Mouse (Mus musculus) B cell, adult 2 months (primary cell): ENCODE data around the gene Ppp1r8.
A peak's percentile ranks its signal among the peaks of the same experiment; 100 is the strongest.

Source experiments
- DNase-seq, 2 experiments: peaks; one replicate each; pipeline ENCODE4 v3.0.0; 2022

The Ppp1r8 gene

GRCm38 (mm10) chr4:132842970-132843704 lies at the start of gene Ppp1r8:
TSS of gene Ppp1r8 (minus strand) at chr4:132843169.
- DNase-seq, result peak; percentile 80 to 81

GRCm38 (mm10) chr4:132884844-132885374 lies 41.9 kb upstream of the Ppp1r8 start:
- no peak for DNase-seq

DNA sequence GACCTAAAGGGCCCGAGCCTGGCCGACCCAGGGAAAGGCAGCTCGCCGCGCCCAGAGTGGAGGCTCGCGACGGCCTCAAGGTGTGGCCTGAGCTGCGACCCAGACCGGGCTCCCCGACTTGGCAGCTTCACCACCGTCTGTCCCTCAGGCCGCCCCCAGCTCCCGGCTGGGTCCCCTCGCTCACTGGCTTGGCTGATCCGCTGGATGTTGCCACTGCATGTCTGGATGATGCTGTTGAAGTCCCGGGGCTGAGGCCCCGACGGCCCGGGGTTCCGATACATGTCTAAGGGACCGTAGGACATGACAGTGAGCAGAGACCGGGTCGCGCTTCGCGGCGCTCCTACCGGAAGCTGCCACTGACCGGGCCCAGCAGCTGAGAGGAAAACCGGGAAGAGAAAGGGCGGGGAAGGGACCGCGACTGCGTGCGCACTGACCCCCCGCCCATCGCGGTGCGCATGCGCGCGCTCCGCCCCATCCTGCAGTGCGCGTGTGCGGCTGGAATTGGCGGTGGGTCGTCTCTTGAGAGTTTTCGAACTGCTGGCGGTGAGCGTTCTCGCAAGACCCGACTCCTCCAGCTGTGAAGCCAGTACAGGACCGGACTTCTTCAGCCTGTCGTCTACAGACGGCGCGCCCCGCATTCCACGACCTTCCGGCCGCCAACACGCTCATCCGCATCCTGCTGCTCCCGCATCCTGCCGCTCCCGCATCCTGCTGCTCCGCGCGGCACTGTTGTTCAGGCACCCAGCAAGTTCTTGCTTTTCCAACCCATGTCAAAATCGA lies 41.3 kb upstream of the Ppp1r8 start, which contains the start of gene Stx12:
TSS of gene Stx12 (minus strand) at position 446 of the 780 bp plus-strand sequence.
- DNase-seq, result peak; percentile 81 to 85

GRCm38 (mm10) chr4:132883561-132884063 lies 40.6 kb upstream of the Ppp1r8 start:
- DNase-seq, result peak; percentile 66 to 68

GRCm38 (mm10) chr4:132874363-132875097 lies 31.6 kb upstream of the Ppp1r8 start:
- DNase-seq, result no peak

GRCm38 (mm10) chr4:132873481-132874362 lies 30.8 kb upstream of the Ppp1r8 start:
- DNase-seq, result no peak

DNA sequence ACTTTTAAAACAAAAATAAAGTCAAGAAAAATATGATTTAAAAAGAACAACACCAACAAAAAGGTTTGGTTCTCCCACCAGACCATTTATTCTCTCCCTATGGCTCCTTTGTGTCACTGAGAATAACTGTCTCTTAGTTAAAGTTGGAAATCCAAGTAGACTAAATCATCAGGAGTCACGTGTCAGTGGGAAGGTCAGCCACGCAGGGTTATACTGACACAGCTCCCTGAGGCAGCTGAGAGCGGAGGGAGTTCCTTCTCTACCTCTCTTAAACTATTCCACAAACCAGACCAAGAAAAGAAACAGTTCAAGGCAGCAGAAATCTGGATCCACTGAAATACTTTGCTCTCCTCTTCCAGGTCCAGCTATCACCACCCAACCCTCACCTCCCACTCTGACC lies 28.1 kb upstream of the Ppp1r8 start:
- no peak for DNase-seq

DNA sequence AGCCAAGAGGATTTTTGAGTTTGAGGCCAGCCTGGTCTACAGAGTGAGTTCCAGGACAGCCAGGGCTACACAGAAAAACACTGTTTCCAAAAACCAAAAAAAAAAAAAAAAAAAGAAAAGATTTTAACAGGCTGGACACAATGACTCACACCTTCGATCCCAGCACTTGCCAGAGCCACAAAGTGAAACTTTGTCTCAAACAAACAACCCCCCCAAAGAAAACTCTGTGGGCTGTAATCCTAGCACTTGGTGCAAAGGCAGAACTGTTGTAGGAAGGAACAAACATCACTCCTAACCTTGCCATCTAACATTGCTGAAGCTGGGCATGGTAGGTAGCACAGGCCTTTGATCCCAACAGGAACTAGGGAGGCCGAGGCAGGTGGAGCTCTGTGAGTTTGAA lies 21.9 kb upstream of the Ppp1r8 start:
- DNase-seq, result no peak

DNA sequence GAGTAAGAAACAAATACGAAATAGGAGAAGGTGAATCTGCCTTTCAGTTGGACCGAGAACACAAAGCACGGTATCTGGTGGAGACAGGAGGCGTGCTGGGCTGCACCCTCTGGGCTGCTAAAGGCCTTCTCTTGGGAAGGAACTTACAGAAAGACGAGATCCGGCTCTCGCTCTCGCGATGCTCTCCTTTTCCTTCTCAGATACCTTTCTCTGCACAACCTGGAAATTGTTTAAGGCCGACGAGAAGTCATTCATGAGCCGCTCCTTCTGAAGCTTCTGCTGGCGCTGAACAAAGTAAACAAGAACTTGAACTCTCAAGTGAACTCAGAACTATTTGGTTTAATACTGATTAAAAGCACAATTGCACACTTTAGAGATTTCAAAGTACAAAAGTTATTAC lies 20.0 kb upstream of the Ppp1r8 start:
- no peak for DNase-seq

- no peak for DNase-seq
Observed at GRCm38 (mm10) chr4:132860880-132861279, 17.9 kb upstream of the Ppp1r8 start.

DNA sequence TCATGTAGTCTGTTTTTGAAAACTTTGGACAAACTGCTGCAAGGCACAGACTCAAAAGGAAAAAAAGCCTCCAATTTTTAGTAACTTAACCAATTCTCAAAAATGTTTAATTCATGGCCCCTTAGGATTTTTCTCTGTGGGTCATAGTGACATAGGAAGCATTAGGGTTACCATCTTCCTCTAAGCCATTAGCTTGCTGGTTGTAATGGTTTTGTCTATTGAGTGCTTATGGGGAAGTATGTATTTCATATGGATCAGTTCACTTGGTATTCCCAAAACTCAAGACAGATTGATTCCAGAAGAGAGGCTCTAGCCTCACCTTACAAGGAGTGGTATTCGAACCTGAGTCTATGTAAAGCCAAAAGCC lies 719 bp upstream of the Ppp1r8 start:
- DNase-seq, result no peak

DNA sequence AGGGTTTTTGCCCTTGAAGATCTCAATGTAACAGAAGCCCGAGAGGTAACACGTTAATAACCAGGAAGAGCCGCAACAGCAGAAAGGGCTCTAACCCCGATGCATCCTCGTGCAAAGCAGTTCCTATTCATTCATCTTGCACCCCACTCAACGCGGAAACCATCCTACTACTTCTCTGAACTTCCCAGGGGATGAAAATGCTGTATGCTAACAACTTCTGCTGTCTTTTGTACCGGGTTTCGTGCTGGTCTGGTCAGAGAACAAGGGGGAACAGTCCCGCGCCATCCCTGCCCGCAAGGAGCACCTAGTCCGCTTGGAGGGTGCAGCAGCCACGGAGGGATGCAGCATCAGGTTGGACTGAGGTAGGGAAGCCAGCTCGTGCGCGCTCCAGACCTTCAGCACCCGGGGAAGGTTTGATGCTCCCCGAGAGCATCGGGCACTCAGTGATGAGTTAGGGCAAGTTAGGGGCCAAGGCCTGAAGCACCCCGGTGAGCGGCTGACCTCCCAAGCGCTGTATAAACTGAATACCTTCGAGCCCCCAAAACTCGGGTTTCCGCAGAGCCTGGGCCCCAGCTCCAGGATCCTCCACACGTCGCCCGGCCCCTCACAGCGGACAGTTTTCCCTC lies 575 bp downstream of the Ppp1r8 start:
- peak; percentile 24 to 36 for DNase-seq

- peak; percentile 27 to 49 for DNase-seq
Observed at GRCm38 (mm10) chr4:132841493-132841892, 1.5 kb downstream of the Ppp1r8 start.

DNA sequence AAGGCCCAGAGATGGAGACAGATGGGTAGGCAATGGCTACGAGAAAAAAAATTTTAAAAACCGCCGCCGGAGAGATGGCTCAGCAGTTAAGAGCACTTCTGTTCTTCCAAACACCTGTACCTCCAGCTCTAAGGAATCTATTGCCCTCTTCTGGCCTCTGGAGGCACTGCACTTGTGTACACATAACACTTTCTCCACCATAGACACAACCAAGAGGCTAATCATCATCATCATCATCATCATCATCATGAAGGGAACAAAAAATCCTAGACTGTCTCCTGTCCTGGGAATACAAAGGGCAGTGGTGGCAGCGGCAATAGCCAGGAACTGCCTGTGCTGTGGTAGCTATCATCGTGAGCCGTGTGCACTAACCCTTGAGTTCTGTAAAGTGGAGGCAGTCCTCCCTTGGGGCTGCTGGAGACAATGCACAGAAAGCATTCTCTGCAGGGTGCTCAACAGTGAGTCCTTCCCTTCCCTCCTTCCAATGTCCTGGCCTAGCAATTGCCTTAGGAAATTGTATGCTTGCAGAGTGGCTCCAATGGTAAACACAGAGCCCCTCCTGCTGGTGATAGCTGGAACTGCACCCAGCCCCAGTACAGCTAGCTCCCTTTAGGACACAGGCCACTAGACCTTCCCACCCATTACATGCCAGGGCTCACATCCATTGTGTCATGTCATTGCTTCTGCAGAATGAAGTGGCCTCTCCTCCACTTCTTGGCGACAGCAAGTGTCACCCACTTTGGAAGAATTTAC lies 19.2 kb downstream of the Ppp1r8 start:
- DNase-seq, result peak; percentile 92 to 93

DNA sequence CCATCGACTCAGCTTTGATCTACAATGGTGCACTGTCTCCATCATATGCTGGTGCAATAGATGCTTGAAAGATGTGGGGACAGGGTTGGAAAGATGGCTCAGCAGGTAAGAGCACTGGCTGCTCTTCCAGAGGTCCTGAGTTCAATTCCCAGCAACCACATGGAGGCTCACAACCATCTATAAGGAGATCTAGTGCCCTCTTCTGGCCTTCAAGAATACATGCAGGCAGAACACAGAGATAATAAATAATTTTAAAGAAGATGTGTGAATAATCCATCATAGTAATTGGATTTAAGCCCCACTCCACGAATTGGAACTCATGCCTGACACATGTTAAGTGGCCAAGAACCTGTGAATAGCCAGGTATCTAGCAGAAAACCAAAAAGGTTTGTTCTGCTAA lies 24.5 kb downstream of the Ppp1r8 start:
- no peak for DNase-seq

DNA sequence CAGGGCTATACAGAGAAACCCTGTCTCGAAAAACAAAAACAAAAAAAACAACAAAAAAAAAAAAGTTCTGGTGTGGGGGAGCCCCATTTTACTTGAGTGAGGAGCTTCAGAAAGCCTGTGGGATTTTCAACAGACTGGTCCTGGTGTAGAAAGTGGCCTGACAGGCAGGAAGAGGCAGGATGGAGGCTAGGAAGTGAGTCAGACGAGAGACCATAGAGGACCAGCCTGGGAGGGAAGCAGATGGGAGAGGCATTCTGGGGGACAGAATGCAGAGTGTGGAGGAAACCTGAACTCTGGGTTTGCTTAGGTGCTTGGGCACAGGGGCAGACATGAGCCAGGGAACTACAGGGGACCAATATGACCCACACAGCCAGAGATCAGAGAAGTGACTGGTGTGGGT lies 26.1 kb downstream of the Ppp1r8 start:
- DNase-seq, result no peak

- DNase-seq, result no peak
Observed at GRCm38 (mm10) chr4:132816404-132816803, 26.6 kb downstream of the Ppp1r8 start.

DNA sequence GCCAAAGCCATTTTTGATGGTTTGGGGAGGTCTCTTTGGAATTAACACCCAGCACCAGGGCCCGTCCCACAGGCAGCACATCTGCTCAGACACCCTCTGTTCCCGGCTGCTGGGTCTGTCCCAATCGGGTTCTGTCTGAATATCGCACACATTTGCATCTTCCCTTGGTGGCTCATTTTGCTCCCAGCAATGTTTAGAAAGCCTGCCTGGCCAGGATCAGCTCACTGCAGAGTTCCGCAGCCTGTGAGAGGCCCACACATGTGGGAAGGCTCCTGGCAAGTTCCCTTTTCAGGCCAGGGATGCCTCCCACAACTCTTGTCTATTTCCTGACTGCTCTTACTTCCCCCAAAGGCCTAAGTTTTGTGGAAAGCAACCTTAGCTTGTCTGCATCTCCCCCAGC lies 33.3 kb downstream of the Ppp1r8 start:
- DNase-seq, result no peak

DNA sequence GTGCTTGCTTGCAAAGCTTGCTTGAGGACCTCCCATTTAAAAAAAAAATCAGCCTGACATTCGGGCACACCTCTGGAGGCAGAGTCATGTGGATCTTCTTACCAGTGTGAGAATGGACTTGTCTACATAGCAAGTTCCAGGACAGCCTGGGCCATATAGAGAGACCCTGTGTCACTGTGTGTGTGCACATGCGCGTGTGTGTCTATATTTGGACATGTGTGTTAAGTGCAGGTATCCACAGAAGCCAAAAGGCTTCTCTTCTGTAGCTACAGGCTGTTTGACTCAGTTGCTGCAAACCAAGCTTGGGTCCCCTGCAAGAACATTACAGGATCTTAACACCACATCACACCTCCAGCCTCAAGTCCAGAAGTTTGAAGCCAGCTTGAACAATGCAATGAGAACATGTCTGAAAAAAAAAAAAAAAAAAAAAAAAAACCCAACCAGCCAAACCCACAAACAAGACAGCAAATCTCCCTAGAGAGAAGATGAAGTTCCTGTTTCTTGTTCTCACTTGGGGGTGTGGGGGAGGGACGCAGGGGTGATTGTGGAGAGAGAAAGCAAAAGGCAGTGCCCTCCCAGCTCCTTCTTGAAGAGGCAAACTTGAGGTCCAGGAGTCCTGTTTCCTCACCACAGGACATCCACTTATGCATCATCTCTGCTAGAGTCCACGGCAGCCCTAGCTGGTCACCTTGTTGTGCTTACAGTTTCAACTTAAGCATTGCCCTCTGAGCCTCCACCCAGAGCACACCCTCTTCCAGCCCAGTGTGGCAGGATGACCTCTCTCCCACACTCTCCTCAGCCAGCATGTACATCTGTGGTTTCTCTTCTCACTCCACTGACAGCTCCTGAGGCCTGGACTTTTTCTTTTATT lies 35.0 kb downstream of the Ppp1r8 start:
- DNase-seq, result peak; percentile 80 to 84
